Mouse (Mus musculus) thymus, adult 2 months (tissue): Measurements from ENCODE around the gene Pnpla2.

Experiments
- CTCF ChIP-seq: fragments of 200-500 bp; IDR thresholded peaks from 2 replicates; pipeline ENCODE4 v1.5.1; 2012; ENCODE audit warnings: mild to moderate bottlenecking, control low read depth, low read length, moderate library complexity, borderline replicate concordance; ENCODE audit not compliant: control insufficient read depth, poor library complexity, insufficient read depth; ENCODE audit errors: extremely low read depth
- POLR2A ChIP-seq: fragments of 200-500 bp; IDR thresholded peaks from 2 replicates; pipeline ENCODE4 v1.6.1; 2012; ENCODE audit warnings: mild to moderate bottlenecking, low read length, control low read depth, moderate library complexity; ENCODE audit not compliant: control insufficient read depth, poor library complexity, insufficient read depth; ENCODE audit errors: extremely low read depth

DNA sequence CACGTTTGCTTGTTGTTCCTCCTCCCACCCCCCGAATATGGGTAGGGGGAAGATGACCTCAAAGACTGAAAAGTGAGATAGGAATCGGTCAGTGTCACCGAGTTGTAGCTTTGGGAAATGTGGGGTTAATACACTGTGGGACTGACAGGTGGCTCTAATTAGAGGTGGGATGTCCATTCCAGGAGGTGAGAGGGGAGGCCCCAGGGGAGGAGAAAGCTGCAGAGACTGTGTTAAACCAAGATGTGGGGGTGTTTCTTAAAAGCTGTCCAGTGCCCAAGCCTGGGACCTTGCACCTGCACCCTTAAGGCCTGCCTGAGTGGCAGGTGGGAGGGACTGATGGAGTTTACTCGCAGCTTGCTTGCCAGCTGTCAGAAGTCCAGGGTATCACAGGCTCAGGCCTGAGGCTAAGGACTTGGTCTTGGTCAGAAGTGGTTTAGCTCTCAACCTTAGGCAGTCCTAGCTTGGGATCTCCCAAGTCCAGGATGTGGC, 7.4 kb downstream of the Pnpla2 start:
- TF ChIP-seq CTCF (no peak), POLR2A (no peak)
